Mouse (Mus musculus) bone marrow macrophage, adult 2 months (primary cell): ENCODE results near the gene Gm49342.

Experiments used
- CTCF ChIP-seq: IDR thresholded peaks from 2 replicates; pipeline ENCODE4 v1.5.1; 2012; ENCODE audit warnings: low read depth, mild to moderate bottlenecking, low read length, moderate library complexity
- POLR2A ChIP-seq: IDR thresholded peaks from 2 replicates; pipeline ENCODE4 v1.6.1; 2012; ENCODE audit warnings: mild to moderate bottlenecking, low read depth, low read length, borderline replicate concordance

- TF ChIP-seq CTCF (no peak), POLR2A (no peak)
Measured at GRCm38 (mm10) chr14:50976674-50977073, 32.4 kb downstream of the Gm49342 start.
